Mouse (Mus musculus): ENCODE measurements at regions not wholly inside any gene's neighbourhood (a gene's known extent, or its start where the extent isn't known, plus 50 kb on each side); places are given as distances from the start of the nearest gene placed in this dataset.

DNA sequence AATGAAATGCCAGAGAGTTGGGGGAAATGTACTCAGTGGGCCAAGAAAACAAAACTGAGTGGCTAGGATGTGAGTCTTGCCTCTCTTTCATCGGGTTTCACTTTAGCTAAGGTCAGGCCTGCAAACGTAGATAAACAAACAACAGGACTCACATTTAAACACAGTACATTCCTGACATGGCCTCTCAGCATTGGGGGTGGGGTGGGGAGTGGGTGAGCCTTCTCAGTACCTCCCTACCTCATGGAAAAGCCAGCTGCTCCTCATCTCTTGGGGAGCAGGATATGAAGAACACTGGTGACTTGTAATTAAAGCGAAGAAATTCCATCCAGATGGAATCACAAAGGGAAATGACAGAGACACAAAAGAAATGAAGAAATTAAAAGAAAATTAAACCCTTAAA lies 119.5 kb upstream of the Dio2 start:
- no peak for TF ChIP-seq POLR2A (IDR thresholded peaks at IDR 0.05; ENCODE audit: insufficient read depth, low read depth, low read length)
- no peak for TF ChIP-seq EP300 (IDR thresholded peaks at IDR 0.05; ENCODE audit: insufficient read depth, low read depth, low read length)
